Mouse (Mus musculus): Measurements from ENCODE around the gene Kcnip4.
A peak's percentile ranks its signal among the peaks of the same experiment; 100 is the strongest.

The Kcnip4 gene

GRCm38 (mm10) chr5:49356381-49356780 lies 168.3 kb downstream of the Kcnip4 start:
- no peak for DNase-seq (ENCODE audit: low read depth, low spot score)

GRCm38 (mm10) chr5:49352061-49352460 lies 172.6 kb downstream of the Kcnip4 start:
- no peak for DNase-seq (ENCODE audit: low read depth, low spot score)

DNA sequence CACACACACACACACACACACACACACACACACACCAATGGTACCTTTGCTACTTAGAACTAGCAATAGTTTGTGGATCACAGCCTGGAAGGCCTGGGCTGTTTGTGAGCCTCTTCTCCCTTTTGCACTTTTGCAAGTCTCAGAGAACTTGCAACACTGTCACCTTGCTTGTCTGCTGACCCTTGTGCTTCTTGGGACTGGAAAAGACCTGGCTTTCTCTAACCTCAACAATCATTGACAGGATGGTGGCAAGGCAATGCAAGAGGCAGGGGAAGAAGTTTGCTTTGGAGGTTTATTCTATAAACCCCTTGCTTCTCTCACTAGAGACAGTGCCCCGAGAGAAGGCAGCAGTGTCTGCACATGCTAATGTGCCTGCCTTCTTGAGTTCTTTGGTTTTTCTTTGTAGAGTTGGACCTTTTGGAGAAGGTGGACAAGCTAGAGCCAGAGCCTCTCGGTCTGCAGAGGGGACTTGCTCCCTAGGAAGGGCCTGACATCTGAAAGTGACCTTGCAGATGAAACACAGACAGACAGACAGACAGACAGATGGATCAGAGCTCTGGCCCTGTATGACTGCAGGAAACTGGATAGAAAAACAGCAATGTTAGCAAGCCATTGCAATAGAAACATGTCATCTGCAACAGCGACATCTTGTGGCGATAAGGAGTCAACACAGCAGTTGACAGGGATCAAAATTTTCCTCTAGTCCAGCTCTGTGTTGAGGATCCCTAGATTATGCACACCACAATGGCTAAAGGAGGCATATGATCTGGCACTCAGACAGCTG lies 174.4 kb downstream of the Kcnip4 start:
- peak; percentile 26 for DNase-seq (ENCODE audit: low read depth, low spot score)

DNA sequence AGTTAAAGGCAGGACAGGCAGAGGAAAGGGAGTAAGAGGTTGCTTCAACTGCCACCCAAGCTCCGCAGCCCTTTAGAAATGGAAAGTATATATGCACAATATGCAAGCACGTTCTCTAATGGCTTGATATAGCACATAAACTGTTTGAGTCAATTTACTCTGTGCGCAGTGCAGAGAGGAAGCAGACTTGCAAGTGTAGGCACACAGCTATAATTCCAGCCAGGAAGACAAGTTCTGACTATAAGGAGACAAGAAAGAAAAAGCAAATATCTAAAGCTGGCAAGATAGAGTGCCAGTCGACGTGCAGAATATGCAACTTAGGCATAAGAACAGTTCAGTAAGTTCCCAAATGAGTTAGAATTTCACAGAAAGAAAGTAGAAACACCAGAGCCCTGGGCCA lies 175.2 kb downstream of the Kcnip4 start:
- no peak for DNase-seq (ENCODE audit: low read depth, low spot score)

DNA sequence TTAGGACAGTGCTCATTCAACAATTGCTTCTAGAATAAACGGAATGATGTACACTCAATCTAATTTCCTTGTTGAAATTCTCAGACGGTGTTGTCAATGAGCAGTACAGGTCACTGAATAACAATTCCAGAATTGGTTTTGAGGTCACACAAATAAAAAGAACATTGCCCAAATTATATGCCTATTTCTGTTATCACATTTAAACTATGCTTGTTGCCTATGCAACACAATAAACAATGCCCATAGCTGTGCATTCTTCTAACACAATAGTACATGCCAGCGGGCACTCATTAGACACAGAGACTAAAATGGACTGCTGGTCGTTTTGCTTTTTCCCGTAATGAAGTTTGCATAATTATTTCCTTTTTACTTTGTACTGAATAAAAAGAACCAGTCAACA lies 176.2 kb downstream of the Kcnip4 start:
- DNase-seq (ENCODE audit: low read depth, low spot score), result no peak

DNA sequence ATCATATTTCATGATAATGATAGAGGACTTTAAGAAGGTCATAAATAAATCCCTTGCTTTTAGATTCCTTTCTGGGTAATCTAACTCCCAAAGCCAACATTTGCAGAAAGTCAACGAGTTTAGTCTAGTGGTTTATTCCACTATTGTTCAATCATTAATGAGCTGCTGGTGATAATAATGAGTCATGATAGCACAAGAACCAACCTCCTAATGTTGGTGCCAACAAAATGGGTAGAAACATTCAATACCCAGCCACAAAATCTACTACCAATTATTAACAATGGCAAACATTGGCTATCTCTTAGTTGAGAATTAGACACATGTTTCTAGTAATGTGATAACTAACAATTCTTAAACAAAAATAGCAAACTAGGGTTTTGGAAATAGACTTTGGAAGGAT lies 180.1 kb downstream of the Kcnip4 start:
- DNase-seq (ENCODE audit: low read depth, low spot score), result no peak

DNA sequence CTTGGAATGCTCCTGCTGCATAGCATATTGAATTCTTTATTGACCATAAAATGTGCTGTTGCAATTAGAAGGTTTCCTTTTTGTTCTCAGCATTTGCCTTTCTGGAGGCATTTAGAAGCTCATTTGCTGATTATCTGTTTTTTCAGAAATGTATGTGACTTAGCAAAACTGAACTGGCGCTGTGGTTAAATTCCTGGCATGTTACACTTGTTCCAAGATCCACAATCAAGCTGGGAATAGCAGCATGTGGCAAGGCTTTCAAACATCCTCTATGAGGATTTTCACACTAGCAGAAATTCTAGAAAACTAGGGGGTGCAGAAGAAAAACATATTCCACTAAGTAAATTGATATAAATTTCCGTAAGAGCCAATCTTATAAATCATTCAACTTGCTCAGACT lies 187.5 kb downstream of the Kcnip4 start:
- DNase-seq (ENCODE audit: low read depth, low spot score), result no peak

- DNase-seq (ENCODE audit: low read depth, low spot score), result no peak
Measured at GRCm38 (mm10) chr5:49333063-49333462, 191.6 kb downstream of the Kcnip4 start.

DNA sequence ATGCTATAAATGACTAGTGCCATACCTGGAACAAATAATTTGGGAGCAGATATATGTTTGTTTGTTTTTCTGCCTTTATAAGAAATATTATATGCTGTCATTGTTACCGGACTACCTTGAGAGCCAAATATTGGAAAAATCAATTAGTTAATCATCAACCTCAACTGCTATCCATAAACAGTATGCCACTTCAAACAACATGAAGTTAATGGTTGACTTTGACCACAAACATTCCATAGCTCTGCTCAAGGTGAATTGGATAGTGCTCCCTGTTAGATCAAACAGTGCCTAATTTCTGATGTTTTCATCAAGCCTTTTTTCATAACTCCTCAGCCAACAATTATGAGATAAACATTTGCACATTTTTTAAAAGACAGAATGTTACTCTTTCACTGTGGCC lies 195.7 kb downstream of the Kcnip4 start:
- no peak for DNase-seq (ENCODE audit: low read depth, low spot score)

- DNase-seq (ENCODE audit: low read depth, low spot score), result no peak
Measured at GRCm38 (mm10) chr5:49318661-49319060, 206.0 kb downstream of the Kcnip4 start.

GRCm38 (mm10) chr5:49317869-49318268 lies 206.8 kb downstream of the Kcnip4 start:
- no peak for DNase-seq (ENCODE audit: low read depth, low spot score)

DNA sequence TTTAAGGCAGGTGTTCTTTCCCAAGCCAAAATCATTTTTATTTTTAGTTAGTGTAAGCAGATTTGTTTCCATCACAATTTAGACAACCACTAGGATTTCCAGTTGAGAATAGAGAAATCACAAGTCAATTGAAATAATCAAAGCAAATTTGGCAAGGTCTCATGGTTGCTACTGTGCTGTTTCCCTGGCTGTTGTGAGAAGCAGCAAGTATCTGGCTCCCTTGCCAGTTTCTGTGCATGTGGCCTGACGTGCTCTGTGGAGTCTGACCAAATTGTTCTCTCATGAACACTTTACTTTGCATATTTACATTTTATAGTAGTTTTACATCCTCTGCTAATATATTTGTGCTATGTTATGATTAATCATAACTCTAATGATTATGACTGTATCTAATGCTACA lies 217.9 kb downstream of the Kcnip4 start:
- no peak for DNase-seq (ENCODE audit: low read depth, low spot score)

DNA sequence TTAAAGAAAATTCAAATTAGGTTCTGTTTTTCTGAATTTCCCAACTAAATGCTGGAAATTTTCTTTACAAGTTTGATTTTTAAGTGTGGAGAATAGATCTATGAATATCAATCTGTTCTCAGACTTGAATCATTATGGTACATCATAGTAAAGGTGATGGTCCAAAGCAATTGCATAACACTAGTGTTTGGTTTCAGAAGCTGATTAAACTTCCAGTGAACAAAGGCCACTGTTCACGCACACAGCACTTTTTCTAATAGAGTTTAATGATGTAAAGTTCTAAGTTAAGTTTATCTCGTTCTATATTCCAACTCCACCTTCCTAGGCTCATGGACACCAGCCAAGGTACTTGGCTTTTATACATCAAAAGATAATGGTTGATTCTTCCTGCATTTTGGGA lies 219.4 kb downstream of the Kcnip4 start:
- no peak for DNase-seq (ENCODE audit: low read depth, low spot score)

GRCm38 (mm10) chr5:49298654-49299053 lies 226.1 kb downstream of the Kcnip4 start:
- no peak for DNase-seq (ENCODE audit: low read depth, low spot score)

GRCm38 (mm10) chr5:49292421-49292820 lies 232.3 kb downstream of the Kcnip4 start:
- no peak for DNase-seq (ENCODE audit: low read depth, low spot score)

DNA sequence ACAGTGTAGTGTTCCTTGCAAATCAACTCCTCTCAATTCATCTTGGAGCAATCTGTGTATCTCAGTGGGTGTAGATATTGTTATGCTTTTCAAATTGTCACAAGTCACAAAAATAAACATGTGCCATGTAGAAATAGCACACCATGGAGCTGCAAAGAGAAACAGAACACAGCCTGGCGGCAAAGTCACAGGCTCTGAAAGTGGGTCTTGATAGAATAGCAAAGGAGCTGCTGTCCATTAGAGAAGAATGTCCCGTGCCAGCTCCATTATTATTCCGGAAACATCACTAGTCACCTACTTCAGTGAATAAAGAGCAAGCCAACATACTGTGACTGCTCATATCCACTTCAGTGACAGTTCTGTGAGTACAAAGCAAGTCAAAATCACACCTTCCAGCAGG lies 232.9 kb downstream of the Kcnip4 start:
- no peak for DNase-seq (ENCODE audit: low read depth, low spot score)

DNA sequence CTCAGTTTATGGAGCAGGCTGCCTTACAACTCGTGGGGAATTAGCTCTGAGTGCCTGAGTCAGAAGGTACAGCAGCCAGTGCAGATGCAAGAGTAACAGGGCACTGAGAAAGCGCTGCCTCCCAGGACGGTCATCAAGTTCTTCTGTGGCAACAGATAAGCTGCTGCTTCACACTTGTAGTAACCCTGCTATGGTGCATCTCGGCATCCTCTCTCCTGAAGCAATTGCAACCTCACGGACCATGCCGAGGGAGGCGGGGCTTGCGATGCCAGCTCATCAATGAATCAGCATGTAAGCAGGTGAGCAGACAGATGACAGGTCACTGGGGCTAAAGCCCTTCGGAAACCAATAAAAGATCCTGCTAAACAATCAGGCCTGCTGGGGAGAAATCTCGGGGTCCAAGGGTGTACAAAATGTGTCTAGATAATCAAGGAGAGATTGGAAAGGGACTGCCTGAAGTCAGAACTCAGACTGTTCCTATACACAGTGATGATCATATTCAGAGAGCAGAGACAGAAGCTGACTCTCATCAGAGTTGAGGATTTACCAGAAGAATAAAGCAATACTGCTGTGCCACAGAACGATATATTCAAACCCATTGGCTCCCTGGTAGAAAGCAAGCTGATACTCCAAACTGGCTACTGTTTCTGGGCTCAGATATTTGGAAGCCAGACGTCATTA lies 239.1 kb downstream of the Kcnip4 start:
- no peak for DNase-seq (ENCODE audit: low read depth, low spot score)

DNA sequence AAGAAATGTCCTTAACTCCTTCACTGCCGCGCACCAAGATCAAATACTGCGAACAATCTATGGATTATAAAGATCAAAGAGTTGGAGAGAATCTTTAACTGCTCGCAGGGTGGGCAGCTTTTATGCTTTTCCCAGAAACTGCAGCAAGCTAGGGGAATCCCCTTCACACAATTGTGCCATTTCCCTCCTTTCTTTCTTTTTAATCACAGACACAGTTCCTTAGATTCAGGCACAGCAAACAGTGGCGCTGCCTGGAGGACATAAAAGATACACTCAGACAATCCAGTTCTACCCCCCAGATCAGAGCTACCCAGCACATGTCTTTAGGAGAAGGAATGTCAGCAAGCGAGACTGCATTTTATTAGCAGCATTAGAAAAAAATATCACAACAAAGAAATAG lies 239.9 kb downstream of the Kcnip4 start:
- no peak for DNase-seq (ENCODE audit: low read depth, low spot score)

- DNase-seq (ENCODE audit: low read depth, low spot score), result no peak
Measured at GRCm38 (mm10) chr5:49283403-49283802, 241.3 kb downstream of the Kcnip4 start.

- no peak for DNase-seq (ENCODE audit: low read depth, low spot score)
Measured at GRCm38 (mm10) chr5:49271864-49272263, 252.8 kb downstream of the Kcnip4 start.

DNA sequence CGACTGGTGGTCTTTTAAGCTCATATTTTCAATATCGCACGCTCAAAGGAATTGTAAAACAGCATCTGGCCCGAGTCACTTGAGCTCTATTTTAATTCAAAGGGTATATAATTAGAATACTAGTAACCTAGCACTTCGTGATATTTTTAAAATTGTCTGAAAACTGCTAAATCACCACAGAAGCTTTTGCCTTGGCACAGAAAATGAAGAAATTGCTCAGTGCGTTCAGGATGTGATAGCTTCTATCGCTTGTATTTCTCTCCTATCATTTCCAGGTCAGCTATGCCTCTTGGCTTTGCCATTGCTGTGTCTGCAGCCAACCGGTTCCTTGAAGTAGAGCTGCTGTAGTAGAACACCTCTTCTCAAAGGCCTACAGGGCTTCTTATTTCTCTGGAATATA lies 255.9 kb downstream of the Kcnip4 start:
- DNase-seq (ENCODE audit: low read depth, low spot score), result no peak

- peak; percentile 1 for DNase-seq (ENCODE audit: low read depth, low spot score)
Measured at GRCm38 (mm10) chr5:49259356-49259755, 265.4 kb downstream of the Kcnip4 start.

- no peak for DNase-seq (ENCODE audit: low read depth, low spot score)
Measured at GRCm38 (mm10) chr5:49256850-49257249, 267.9 kb downstream of the Kcnip4 start.
